Mouse (Mus musculus) ES-E14 (cell line): ENCODE measurements around the gene Dlgap1.

Experiments
- CHD2 ChIP-seq: IDR thresholded peaks from 2 replicates; pipeline ENCODE4 v1.6.1; 2014; ENCODE audit warnings: mild to moderate bottlenecking, low read depth, low read length, inconsistent platforms
- HCFC1 ChIP-seq: IDR thresholded peaks from 2 replicates; pipeline ENCODE4 v1.6.1; 2012; ENCODE audit warnings: low read length, inconsistent platforms, borderline replicate concordance; ENCODE audit not compliant: insufficient read depth
- MAFK ChIP-seq: IDR thresholded peaks from 2 replicates; pipeline ENCODE4 v1.6.1; 2014; ENCODE audit warnings: mild to moderate bottlenecking, low read depth, low read length, inconsistent platforms; ENCODE audit not compliant: insufficient read depth
- ZC3H11A ChIP-seq: IDR thresholded peaks from 2 replicates; pipeline ENCODE4 v1.6.1; 2012; ENCODE audit warnings: low read depth, mild to moderate bottlenecking, inconsistent platforms, low read length, borderline replicate concordance
- ZNF384 ChIP-seq: IDR thresholded peaks from 2 replicates; pipeline ENCODE4 v1.6.1; 2012; ENCODE audit warnings: low read depth, low read length, inconsistent platforms

DNA sequence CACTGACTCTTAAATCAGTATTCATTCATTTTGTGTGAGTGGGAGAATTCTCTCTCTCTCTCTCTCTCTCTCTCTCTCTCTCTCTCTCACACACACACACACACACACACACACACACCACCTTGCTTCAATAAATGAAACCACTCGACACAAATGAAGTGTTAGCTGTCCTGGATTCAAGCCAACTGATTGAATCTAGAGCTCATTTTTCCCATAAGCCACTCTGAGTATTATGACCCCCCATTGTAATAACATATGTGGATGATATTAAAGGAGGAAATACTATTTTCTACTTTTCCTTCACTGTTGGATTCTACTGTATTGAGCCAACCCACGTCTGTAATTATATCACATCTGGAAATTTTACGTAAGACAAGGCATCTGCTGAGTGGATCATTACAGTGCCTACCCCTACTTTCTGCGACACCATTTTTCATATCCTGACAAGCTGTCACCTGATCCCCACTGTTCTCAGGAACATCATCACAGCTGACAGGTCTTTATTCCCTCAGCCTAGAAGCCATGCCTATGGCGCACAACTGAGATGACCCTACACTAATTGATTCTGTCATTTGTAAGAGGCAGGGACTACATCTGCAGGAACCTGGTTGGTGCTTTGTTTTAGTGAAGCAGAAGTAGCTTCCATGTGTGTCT lies 645.7 kb downstream of the Dlgap1 start:
- no peak for TF ChIP-seq ZC3H11A
- TF ChIP-seq MAFK = no peak
- TF ChIP-seq ZNF384 = no peak
- no peak for TF ChIP-seq HCFC1
- no peak for TF ChIP-seq CHD2
